Mouse (Mus musculus): ENCODE measurements around the gene Ebp. TPM values are rescaled to one million over a fixed set of nuclear protein-coding genes. Genes with fewer than 3 reads are reported as not detected.
A peak's percentile ranks its signal among the peaks of the same experiment; 100 is the strongest.

The Ebp gene
- 10 to 100 TPM; 21.0 to 23.8 TPM for total RNA-seq (2021)

DNA sequence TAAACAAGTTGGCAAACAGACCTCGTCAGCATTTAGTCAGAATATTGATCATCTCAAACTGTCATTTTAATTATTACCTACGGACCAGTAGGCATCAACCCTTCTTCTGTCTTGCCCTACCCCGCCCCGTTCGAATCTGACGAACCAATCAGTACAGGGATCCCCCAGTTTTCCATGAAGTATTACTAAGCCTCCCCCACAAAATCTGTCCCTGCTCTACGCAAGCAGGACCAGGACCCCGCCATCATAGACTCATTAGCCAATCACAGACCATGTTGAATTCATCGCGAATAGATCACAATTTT is at the start of gene Ebp:
Ebp (minus strand) TSS at position 94 of the 305 bp plus-strand sequence.
- DNase-seq: peak; percentile 8

DNA sequence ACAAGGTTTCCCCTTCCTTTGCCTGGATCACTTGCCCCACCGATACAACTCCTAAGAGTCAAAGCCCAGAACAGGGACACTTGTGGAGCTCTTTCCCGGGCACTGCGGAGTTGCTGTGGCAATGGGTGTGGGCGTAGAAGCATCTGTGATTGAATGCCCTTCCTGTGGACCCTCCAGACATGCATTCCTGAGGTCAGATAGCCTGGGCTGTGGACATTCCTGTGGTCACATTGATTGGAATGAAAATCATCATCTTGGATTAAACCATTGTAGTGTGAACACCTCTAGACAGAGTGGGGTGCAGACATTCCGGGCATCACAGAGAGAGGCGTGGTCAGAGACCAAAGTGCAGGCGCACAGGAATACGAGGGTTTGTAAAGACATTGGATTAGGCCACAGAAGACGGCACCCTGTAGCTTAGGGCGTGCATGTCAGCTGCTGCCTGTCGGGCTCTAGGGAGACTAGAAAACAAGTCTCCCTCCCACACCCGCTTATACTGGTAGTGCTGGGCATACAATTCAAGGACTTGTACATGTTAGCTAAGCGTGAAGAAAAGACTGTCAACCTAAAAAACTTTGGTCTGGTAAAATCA is 45.6 kb upstream of the Ebp start:
- DNase-seq: no peak

DNA sequence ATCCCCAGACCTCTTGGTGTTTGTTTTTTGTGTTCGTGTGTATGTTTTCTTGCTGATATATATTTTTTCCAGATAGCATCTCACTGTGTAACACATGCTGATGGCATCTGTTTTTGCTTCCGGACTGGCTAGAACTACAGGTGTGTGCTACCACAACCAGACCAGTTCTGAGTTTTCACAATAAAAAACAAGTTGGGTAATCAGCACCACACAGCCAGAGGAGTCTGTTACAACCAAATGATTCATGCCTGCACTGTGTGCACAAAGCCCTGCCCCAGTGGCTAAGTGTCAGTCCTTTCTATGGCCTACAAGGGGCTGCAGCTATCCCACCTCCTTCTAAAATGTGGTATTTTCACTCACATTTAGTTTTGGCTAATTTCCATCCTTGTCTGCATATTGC is 43.4 kb upstream of the Ebp start:
- DNase-seq: no peak

DNA sequence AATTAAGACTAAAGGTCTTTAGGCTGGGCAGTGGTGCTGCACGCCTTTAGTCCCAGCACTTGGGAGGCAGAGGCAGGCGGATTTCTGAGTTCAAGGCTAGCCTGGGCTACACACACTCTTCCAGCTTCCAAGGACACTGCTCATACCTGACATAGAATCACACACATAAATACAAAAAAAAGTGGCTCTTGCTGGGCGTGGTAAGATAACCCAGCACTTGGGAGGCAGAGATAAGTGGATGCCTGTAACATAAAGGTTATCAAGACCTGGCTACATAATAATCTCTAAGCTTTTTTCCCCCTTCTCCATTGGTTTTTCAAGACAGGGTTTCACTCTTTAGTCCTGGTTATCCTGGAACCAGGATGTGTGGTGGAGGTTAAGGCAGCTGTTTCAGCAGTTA is 40.3 kb upstream of the Ebp start:
- no peak for DNase-seq

DNA sequence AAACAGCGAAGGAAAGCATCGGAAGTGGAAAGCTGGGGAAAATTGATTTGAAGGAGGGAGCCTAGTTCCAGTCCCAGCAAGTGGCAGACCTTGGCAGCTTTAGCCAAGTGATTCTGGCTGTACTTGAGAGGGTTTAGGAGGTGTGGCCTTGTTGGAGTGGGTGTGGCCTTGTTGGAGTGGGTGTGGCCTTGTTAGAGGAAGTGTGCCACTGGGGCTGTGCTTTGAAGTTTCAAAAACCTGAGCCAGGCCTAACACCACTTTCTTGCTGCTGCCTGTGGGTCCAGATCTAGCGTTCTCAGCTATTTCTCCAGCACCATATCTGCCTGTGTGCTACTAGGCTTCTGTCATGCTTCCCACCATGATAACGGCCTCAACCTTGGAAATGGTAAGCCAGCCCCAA is 37.0 kb upstream of the Ebp start:
- DNase-seq: no peak

DNA sequence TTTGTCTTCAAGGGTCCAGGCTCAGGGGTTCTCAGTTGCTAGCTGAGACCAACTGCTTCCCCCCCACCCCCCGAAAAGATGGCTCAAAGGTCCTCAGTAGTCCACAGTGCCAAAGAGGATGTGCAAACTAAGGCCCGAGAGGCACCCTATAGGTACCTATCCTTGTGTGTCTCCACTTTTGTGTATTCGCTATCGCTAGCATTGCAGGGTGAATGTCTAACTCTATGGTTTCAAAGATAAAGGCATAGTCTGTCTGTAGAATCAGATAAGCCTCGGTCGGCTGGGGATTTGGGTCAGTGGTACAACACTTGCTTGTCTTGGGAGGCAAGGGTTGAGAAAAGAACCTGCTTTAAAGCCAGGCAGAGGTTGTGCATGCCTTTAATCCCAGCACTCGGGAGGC is 30.2 kb upstream of the Ebp start:
- no peak for DNase-seq

DNA sequence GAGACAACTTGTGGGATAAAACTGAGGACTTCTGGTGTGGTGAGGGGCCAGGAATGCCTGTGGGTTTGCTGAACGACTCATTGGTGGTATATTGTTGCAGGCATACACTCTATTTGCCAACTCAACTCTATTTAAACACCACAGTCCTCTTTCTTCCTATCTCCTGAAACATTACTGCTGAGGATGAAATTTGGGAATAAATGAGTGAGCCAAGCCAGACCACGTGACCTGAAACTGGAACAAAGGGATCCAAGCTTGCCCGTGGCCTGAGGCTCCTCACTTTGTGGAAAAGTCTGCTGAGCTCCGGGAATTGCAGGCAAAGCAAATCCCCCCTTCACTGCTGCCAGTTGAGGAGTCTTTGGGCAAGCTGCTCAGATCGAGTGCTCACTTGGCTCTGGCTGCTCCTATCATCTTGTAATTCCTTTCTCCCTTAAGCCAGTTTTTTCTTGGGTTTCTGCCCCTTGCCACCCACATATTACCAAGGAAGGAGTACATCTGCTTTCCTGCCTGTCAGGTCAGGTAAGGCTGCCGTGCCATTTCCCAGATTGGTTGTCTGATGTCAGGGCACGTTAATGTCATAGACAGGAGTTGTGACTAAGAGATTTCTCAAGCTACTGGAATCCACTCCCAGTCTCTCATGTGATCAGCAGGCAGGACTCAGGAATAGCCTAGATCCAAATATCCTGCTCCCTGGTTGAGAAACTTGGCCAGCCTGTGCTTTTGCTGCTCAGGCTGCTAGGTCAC is 29.5 kb upstream of the Ebp start:
- no peak for DNase-seq

DNA sequence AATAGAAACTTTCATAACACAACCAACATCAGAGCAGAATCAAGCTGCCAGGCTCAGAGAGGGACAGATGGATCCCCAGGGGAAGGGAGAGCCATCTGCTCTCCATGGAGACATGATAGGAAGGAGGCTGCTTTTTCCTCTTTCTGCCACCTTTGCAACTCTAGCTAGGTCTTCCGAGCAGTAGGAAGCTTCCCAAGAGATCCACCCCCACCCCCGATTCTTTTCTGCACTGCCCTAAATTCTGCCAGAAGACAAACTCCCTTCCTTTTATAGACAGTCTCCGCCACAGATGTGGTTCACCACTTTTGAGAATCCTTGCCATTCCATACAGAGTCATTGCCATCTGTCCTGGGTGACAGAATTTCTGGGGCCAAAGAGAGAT is 29.0 kb upstream of the Ebp start:
- DNase-seq: no peak

DNA sequence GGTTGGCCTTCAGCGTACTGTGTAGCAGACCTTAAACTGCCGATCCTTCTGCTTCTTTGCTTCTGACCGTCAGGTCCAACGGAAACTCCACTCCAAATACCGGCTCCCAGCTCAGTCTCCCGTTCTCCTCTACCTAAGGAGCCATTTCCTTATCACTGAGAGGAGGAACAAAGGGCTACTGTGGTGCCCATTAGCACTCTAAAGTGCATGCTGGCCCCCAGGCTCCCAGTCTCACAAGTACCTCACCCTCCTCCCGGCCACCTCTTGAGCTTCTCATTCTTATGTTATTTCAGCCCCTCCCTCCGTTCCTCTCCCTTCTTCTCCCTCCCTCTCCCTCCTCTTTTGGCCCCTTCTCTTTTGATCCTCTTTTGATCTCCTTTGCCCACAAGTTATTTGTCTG is 26.3 kb upstream of the Ebp start:
- no peak for DNase-seq

DNA sequence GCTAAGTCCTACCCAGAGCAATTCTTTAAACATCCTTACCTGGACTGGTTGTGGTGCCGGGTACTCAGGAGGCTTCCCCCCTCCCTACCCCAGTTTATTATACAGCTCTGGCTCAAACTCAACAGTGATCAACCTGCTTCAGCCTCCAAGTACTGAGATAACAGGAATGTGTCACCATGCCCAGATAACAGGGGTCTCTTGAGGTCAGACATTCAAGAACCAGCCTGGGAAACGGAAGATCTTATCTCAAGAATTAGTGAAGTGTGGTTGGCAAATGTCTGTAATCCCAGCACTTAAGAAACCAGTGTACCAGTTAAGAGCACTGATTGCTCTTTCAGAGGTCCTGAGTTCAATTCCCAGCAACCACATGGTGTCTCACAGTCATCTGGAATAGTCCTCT is 24.8 kb upstream of the Ebp start:
- DNase-seq: no peak

DNA sequence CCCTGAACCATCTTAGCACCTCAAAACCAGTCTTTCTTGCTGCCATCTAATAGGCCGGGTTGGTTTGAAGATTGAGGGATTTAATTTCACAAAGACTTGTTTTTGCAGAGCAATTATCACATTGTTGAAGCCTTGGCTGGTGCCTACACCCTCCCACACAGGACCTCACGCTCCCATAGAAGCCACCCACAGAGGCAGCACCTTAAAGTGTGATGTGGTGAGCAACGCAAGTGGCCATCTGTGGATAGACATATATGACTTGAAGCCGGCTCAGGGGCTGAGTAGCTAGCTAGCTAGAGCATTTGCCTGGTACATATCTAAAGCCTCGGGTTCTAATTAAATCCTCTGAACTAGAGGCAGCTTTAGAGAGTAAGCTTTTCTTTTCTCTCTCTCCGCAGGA is 24.1 kb upstream of the Ebp start:
- DNase-seq: no peak

DNA sequence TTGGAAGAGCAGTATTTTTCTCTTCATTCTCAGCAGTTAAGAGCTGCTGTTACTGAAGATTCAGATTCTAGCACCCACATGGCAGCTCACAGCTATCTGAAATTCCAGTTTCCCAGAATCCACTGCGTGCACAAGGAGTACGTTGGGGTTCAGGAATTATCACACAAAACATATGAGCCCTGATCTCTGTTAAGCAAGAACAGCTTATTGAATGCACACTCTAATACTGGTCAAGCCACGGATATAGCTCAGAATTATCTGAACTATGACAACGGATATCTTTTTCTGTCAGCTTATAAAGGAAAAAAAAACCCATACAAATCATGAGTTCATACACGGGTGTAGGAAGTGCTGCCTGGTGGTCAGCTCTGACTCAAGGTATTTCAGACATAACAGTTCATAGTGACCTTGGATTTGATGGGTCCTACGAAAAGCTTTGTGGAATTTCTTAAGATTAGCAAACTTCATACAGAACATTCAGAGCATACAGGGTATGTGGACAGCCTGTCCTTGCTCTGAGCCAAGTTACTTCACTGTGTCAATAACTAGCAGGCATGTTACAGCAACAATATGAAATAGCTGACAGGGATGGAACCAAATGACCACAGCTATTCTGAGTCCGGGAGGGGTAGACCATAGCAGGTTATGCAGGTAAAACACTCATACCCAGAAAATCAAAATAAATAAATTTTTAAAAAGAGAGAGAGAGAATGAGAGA is 18.3 kb upstream of the Ebp start:
- no peak for DNase-seq

DNA sequence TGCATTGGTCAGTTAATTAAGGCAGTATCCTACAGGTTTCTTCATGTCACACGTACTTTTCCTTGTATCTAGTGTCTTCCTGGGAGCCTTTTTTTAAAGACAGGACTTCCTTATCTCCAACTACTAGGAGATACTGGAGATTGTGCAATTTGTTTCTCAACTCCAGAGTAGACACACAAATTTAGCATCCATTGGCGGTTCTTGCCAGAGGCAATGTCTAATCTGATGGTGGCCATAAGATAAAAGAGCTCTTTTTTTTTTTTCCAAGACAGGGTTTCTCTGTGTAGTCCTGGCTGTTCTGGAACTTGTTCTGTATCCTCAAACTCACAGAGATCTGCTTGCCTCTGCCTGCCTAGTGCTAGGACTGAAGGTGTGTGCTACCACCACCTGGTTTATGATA is 16.4 kb upstream of the Ebp start:
- DNase-seq: no peak

DNA sequence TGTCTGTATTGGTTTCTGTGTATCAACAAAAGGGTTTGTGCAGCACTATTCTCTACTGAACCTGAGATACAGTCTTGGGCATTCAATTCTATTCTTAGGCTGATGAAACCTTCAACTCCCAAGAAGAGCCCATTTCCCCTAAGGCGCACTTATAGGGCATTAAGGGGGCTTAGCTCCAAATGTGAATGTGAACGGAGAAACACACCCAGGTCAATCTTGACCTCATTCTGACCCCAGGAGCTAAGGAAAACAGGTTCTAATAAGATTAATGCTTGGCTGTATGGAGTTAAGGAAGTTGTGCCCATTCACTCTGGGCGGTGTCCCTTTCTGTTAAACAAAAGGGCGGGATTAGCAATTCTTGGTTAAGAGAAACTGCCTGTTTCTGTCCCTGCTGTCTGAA is 13.9 kb upstream of the Ebp start:
- DNase-seq: no peak

DNA sequence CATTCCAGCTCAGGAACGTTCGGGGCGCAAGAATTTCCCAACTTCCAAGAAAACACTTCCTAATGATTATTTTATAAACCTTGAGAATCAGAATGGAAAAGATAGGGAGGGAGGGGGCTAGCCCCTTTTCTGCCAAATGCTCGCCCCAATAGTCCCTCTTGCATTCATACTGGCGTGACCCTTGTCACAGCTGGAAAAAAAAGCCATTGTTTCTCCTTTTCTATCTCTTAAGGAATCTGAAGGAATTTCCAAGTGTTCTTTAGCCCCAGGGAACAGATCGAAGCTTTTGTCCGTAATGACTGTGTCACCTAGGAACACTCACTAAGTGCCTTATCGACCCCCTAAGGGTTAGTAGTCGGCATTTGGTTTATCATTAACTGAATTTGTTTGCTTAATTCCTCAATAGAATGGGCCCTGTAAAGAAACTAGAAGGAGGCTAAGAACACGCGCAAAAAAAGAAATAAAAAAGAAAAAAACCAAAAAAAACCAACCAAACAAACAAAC is 13.4 kb upstream of the Ebp start:
- no peak for DNase-seq

DNA sequence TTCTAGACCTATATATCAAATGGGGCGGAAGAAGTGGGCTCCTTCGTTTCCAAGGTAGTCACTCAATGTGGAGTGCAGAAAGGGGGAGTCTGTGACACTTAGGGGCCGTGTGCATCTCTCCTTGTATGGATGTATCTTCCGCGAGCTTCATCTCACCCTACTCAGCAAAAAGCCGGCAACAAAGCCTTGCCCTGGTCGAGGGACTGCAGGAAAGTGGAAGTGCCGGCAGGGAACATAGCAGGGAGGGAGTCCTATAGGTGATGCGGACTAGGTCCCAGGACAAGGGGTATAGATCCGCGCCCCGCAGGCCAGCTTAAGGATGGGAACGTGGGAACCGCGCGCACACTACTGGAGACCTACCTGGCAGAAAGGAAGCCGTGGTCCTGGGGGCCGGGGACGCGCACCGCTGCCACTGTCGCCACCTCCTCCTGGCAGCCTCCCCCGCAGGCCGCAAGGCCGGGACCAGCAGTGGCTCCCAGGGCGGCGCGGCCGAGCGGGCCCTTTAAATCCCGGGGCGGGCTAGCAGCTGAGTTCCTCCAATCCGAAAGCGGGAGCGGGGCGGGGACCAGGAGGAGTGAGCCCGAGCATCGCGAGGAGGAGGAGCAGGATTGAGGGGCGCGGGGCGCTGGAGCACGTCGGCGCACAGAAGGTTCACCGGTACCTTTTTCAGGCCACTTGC is 12.8 kb upstream of the Ebp start, which contains the start of gene Porcn:
Porcn (minus strand) TSS at position 511 of the 679 bp plus-strand sequence.
- DNase-seq: peak; percentile 81

DNA sequence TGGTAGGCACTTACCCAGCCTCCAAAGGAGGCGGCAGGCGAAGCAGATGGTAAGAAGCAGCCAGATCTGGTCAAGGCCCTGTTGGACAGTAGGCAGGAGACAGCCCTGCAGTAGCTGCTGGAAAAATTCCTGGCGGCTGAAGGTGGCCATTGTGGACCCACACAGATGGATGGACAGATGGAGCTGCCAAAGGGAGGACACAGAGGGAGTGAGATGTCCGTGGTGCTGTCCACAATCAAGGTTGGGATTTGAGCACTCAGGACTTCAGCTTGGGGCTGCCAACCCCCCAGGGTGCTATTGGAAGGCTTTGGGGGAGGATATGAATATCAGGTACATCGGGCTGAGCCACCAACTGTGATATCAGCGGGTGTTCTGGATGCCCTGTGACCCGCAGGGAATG is 12.2 kb upstream of the Ebp start:
- DNase-seq: no peak

DNA sequence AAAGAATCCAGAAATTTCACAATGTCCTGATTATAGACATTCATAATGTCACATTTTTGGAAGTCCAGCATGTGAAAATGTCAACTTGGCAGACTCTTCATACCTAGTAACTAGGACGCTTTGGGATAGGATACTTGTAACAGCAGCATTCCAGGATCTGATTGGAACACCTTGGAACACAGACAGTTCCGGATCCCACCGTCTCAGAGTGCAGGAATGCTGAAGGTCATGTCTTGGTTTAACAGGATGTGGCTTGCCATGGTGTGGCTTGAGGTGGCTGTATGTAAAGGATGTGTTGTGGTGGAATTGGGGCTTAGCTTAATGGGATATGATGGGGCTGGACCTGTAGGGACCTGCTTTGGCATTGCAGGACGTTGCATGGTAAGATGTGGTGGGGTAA is 11.8 kb upstream of the Ebp start:
- no peak for DNase-seq

DNA sequence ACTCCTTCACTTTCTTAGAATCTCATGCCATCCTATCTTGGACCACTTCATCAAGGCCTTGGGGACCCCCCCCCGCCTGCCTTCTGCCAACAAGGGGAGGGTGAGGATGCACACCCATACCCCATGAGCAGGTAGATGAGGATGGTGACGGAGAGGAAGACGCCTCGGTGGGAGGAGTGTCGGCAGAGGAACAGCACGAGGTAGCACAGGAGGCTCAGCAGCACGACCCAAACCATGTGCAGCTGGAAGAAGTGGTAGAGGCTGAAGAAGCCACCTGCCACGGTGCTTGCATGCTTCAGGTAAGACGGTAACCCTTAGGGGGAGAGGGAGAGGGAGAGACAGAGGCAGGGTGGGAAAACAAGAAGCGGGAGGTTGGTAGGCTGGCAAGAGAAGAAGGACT is 10.8 kb upstream of the Ebp start:
- no peak for DNase-seq

DNA sequence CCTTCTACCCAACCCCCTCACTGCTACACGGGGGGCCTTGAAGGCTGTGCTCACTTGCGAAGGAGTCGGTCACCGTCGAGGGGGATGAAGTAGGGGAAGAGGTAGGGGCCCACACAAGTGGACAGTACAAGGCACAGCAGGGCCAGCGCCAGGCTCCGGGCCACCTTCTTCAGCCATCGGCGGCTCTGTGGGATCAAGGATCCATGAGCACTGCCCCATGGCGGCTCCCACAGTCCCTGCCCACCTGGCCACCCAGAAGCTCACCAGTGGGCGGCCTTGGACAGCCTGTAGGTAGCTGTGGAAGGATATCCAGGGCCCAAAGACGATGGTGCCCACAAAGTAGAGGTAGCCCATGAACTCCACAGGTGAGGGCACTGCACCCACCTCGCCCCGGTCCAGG is 9.8 kb upstream of the Ebp start:
- no peak for DNase-seq

DNA sequence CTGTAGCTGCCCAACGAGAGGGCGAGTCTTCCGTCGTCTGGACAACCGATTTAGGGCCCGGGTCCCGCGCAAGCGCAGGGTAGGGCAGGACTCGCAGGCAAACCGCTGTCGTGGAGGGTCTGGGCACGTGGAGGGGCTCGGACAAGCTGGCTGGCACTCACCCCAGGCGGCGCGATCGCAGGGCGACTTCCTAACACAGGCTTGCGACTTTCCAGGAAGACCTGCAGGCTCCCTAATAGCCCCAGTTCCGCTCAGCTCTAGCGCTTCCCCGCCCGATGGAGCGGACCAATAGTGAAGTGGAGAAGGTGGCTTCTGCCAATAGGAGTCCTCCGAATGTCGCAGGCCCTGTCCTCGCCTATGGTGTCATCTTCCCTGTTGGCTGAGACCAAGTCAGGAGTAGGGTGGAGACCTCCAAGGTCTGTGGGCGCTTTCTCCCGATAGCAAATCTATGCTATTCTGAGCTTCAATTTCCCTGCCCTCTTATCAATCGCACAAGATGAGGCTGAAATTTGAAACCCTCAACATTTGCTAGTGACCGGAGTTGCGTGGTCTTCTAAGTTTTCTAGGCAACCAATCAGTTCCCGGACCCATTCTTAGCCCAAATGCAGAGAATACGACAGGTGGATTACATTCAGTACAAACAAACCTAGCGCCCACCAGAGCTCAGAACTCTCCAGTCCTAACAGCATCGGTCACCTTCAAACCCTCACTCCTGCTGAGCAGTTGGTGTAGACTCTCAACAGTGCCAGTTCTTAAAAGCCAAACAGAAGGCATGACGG is 483 bp downstream of the Ebp start:
- DNase-seq: peak; percentile 79

DNA sequence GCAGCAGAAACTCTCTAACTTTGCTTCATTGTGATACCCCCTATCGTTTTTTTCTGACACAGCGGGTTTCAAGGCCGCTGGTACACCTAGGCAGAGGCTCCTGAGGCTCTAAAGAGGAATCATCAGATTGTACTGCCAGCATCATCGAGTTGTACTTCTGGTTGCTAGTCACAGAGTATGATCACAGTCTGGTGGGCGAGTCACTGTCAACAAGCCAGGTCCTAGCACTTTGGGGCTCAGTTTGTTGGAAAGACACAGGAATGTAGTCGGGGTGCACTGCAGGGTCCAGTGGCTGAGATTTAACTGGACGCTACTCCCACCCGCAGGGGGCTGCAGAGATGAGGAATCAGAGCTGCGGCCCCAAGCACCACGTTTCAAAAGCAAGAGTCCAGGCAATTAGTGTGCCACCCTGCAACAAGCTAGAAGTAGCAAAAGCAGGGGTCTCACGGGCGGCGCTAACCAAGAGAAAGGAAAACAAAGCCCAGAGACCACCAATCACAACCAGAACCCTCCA is 1.1 kb downstream of the Ebp start:
- no peak for DNase-seq

Data from heart, postnatal 4 days (tissue).